Mouse (Mus musculus): ENCODE data around the gene Col13a1.

Gene Col13a1

GRCm38 (mm10) chr10:61894564-61894963, 84.3 kb downstream of the Col13a1 start:
- DNase-seq, result no peak

DNA sequence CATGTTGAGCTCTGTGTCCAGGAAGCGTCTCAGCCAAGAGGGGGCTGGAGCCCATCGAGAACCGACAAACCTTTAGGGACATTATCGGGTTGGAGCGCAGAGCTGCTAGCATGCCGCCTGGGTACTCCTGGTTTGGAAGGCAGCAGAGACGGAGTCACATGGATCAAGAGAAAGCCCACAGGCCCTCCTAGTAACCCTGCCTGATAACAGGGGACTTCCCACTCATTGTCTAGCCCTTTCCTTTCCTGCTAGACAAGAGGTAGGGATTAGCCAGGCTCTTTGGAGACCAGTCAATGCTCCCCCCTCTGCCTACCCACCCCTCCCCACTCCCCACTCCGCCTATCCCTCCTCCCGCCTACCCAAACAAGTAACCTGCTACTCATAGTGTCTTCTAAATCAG, 87.8 kb downstream of the Col13a1 start:
- no peak for DNase-seq

DNA sequence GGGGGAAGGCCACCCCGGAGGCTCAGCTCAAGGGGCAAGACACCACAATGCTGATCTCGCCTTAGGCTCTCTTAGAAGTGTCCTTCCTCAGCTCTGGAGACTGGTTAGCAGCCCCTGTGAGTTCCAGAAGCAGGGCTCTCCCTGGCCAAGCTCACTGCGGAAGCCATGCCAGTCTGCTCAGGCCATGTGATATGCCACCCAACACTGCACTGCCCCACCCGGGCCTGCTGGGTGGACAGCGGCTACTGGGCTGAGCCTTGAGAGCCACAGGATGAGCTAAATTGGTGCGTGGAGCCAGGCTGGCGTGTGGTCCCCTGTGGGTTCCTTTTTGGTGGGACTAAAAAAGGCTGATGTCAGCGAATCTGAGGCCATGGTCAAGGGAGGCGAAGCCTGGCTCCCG, 88.6 kb downstream of the Col13a1 start:
- no peak for DNase-seq

GRCm38 (mm10) chr10:61879427-61879826, 99.5 kb downstream of the Col13a1 start:
- peak; percentile 60 to 75 for DNase-seq

GRCm38 (mm10) chr10:61877787-61878186, 101.1 kb downstream of the Col13a1 start:
- peak; percentile 37 to 82 for DNase-seq

DNA sequence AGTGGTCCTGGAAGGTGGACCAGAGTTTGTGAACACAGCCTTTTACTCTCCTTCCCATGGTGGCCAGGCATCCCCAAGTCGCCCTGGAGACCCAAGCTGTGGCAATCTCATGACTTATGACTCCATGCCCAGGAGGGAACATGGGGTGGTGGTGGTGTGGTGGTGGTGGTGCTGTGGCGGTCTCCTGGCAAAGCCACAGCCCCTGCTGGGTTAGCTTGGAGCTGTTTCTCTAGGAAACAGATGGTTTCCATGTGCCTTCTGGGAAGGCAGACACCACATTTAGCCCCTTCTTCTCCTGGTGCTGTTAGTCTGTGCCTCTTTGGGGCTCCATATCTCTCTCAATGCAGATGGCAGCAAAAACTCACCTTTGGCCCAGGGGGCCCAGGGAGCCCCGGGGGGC, 109.1 kb downstream of the Col13a1 start:
- DNase-seq, result no peak

DNA sequence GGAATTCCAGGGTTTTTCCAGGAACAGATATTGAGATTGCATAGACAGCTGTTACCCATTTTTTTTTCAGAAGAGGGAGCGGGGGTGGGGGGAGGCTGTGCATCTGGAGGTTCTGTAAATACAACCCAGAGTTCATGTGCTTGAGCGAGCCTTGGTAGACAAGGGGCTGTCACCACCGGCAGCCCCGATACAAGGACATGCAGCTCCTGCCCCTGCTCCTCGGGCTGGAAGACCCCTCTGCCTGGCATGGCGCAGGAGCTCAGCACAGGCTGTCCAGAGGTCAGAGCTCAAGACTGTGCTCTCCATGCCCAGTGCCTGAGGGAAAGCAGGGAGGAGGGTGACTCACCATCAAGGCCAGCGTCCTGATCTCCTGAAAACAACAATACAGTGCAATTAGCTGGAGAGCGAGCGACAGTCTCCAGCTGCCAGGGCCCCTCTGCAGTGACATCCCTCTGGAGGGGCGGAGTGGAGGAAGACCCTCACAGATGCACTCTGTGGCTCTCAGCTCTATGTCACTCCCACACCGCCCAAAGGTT, 112.8 kb downstream of the Col13a1 start:
- DNase-seq, result no peak

DNA sequence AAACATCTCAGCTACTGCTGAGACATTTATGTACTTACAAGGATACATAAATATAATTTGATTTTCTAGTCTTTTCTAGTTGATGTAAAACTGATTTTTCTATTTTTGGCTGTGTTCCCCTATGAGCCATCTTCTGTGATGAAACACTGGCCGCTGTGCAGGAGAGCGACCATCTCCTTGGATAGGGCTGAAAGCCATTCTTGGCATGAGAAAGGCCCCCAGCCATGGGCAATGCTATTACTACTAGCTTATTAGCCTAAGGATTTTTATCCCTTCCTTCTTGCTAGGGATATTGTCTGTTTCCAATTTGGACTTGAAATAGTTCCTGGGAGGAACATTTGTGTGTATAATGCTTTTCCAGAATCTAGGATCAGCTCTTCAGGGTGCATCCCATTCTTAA, 119.5 kb downstream of the Col13a1 start:
- no peak for DNase-seq

DNA sequence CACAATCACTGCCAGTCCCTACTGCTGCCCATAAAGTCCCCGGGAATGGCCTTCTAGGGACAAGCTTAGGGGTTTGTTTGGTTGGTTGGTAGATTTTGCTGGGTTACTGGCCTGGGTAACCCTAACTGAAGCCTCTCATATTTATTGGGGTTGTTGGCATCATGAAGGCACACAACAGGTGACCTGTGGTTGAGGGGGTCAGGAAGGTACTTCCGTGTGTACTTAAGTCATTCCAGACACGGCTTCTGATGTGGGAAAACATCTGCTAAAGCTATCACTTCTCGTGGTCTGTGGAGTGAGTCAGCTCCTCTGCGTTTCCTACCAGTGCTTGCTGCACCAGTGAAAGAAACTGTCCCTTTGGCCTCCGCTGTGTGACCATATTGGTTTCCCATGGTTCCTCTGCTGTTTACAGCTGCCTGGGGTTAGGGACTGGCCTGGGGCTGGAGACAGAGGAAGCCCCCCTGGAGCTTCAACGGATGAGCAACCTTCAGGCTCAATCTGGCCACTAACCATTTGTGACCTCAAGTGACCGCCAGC, 123.7 kb downstream of the Col13a1 start:
- no peak for DNase-seq

GRCm38 (mm10) chr10:61852824-61853223, 126.1 kb downstream of the Col13a1 start:
- DNase-seq, result peak in 1 of 2 experiments; percentile 12

- DNase-seq, result no peak
These were observed 130.4 kb downstream of the Col13a1 start for GRCm38 (mm10) chr10:61848553-61848952.

- DNase-seq, result no peak
These were observed 133.4 kb downstream of the Col13a1 start for GRCm38 (mm10) chr10:61845476-61845875.

- no peak for DNase-seq
These were observed 134.4 kb downstream of the Col13a1 start for GRCm38 (mm10) chr10:61844475-61844874.

DNA sequence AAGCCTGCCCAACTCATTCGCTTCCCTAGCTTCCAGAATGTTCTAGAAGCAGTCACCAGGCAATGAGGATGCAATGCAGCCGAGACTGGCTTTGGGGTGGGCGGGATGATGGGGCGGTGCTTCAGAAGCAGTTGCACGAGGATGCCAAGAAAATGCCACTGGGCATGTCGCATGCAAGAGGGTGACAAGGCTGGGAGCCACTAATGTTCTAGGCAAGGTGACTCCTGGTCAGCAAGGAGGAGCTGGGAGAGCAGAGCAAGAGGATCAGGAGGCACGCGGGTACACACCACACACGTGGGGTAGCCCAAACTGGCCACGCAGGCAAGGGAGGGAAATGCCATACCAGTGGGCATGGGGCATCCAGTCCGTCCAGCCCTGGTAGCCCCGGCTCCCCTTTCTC, 136.6 kb downstream of the Col13a1 start:
- no peak for DNase-seq

- no peak for DNase-seq
These were observed 139.6 kb downstream of the Col13a1 start for GRCm38 (mm10) chr10:61839326-61839725.

DNA sequence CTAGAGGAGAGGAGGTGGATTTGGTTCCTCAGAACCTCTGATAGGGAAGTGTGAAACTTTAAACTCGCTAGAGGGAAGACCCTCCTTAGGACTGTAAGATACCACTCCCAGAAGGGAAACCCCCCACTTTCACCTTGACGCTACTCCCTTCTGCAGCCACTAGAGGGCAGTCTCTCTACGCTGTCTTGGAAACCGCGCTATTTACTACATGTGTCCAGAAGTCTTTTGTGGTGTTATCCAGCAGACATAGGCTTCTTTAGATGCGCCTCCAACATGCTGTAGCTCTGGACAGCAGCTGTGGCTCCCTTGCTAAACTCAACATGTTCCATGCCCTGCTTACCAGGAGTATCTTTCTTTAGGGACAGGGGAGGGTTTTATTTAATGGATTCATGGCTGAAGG, 140.1 kb downstream of the Col13a1 start:
- DNase-seq, result peak; percentile 44 to 56

DNA sequence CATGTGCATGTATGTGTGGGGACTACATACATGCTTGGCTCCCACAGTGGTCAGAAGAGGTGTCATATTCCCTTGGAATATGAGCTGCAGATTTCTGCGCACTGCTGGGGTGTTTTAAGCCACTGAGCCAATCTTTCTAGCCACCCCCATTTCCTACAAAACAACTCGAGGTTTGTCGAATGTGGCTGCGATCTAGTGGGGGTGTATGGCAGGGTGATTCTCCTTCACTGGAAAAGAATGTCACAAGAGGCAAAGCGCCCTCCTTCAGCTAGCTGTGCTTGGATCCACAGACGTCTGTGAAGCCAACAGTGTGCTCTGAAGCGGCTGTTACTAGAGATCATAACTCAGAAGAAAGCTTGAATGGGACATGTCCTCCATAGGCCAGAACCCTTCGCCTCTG, 141.6 kb downstream of the Col13a1 start:
- DNase-seq, result no peak

DNA sequence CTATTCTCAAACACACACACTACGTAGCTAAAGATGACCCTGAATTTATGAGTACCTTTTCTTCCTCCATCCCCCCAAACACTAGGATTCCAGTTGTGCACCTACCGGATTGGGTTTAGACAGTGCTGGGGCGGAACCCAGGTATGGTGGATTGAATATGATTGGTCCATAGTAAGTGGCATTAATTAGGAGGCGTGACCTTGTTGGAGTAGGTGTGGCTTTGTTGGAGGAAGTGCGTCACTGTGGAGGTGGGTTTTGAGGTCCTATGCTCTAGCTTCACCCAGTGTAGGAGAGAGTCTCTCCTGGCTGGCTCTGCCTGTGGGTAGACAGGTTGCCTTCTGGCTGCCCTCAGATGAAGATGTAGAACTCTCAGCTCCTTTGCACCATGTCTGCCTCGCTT, 144.6 kb downstream of the Col13a1 start:
- DNase-seq, result no peak

DNA sequence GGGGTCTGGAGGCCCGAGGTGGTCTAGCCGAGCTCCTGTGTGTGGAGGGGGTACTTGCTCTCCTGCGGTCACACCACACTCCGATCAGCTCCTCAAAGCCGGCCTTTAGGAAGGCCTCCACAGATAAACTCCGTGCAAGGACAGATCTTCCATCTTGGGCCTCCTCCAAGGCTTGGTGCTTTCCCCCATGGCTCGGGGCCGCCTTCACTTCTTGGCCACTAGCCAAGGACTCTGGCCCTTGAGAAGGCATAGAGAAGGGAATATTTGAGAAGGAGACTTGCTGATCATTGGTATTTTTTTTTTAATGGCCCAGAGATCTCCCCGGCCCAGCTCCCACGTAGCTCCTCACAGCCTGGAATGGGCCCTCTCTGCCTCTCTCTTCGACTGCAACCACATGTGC, 146.2 kb downstream of the Col13a1 start:
- no peak for DNase-seq

DNA sequence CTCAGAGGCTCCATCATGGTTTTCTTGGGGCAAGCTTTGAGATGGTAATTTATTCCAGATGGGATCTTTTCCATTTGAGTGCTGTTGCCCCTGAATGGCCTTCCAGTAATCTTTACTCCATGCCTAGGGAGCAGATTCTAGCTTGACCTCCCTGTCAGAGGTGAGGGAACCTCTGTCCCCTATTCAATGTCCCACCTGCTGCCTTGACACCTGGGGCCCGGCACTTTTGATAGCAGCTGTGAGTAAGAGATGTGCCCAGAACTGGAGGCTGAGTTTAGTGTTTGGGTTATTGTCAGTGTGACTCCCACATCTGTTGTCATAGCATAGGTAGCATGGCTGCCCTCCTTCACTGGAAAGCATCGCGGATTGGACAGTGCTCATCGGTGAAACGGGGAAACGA, 147.2 kb downstream of the Col13a1 start:
- no peak for DNase-seq

- DNase-seq, result no peak
These were observed 147.7 kb downstream of the Col13a1 start for GRCm38 (mm10) chr10:61831251-61831650.

DNA sequence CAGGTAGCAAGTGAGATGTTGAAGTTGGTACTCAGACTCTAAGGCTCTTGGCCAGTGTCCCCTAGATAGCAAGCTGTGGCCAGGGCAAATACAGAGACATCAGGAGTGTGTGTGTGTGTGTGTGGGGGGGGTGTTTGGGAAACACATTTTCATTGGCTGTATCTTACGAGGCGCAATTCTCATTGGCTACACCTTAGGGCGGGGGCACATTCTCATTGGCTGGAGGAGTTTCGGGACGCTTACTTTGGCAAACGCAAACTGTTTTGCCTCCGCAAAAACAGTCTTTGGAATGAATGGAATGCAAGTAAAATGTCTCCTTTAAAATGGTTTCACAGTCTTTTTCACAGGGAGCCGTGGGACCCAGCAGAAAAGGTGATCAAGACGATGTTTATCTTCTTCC, 148.1 kb downstream of the Col13a1 start:
- peak in 1 of 2 experiments; percentile 20 for DNase-seq

DNA sequence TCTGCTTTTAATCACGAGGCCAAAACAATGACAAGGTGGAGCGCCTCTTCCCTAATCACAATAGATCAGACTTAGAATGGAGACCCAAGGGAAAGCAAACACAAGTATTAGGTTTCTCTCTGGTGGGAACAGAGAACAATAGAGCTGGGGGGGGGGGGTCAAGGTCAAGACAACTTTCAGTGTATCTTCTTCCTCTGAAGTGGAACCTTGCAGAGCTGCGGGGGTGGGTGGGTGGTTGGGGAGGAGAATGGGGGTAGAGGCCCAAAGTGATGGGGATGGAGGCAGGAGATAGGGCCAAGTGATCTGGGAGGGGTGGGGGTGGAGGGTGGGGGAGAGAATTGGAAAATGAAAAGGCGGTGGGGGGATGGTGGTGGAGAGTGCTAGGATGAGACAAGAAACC, 149.9 kb downstream of the Col13a1 start:
- DNase-seq, result no peak

DNA sequence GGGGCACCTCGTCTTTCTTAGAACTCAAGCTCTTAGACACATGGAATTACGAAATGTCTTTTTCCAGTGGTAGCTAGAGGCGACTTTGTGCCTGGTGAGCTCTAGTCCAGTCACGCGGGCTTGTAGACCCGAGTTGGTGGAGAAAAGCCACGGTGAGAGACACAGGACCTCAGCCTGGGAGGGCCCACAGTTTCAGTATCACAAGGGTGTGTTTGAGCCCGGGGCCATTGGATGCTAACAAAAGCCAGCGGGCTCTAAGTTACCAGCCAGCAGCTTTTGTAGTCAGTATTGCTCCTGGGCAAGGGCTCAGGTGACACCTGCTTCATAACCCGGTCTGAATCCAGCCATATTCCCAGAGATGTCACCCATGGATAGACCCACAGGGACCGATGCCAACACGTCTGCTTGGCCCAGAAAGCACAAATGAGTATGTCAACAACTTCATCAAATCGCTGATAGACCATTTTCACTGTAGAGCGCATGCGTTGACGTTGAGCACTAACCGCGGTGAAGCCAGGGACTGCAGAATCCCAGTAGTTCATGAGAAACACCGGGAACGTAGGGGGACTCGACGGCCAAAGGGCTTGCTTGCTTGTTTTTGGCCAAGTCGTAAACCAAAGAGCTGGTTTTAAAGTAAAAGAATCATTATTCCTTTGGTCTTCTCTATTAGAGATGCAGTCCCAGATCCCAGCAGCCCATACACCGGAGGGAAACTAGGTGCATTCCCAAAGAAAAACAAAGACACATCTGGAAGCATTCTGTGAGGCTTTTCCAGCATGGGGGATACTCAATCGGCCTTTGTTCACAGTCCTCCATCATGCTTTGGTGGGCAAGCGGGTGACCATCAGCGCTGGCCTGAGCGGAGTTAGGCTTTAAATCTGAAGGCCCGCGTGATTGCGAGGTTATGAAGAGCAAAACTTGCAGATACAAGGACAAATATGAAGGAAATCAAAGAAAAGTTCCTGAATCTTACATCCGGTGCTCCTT, 150.7 kb downstream of the Col13a1 start:
- DNase-seq, result no peak

Data from kidney, postnatal 36 days (tissue).